Mouse (Mus musculus) erythroblast, embryonic 14.5 days (primary cell): ENCODE measurements around the gene Slc29a4. TPM values are rescaled to one million over a fixed set of nuclear protein-coding genes. Genes with fewer than 3 reads are reported as not detected.

ENCODE experiments used
- H3K27me3 ChIP-seq: 2 replicates; pipeline ENCODE4 v1.6.1; 2012; ENCODE audit warnings: inconsistent platforms; ENCODE audit not compliant: control insufficient read depth
- H3K36me3 ChIP-seq: 2 replicates; pipeline ENCODE4 v1.6.1; 2012; ENCODE audit warnings: mild to moderate bottlenecking, inconsistent platforms; ENCODE audit not compliant: control insufficient read depth
- H3K4me1 ChIP-seq: 2 replicates; pipeline ENCODE4 v1.6.1; 2012; ENCODE audit warnings: inconsistent platforms; ENCODE audit not compliant: control insufficient read depth
- H3K4me3 ChIP-seq: replicated peaks from 2 replicates; pipeline ENCODE3; 2012; ENCODE audit warnings: moderate library complexity, mild to moderate bottlenecking, inconsistent platforms
- H3K9me3 ChIP-seq: 2 replicates; pipeline ENCODE4 v1.6.1; 2012; ENCODE audit warnings: low read length, inconsistent platforms, mixed read lengths; ENCODE audit not compliant: control insufficient read depth
- GATA1 ChIP-seq: IDR thresholded peaks from 2 replicates; pipeline ENCODE4 v1.6.1; 2012; ENCODE audit warnings: low read length, inconsistent platforms, mixed read lengths
- TAL1 ChIP-seq: IDR thresholded peaks from 3 replicates; pipeline ENCODE4 v1.6.1; 2012; ENCODE audit warnings: low read length, inconsistent platforms, mixed read lengths
- polyA plus RNA-seq: library from polyadenylated mRNA; stranded (reverse); fragments of >175 nt; gene quantifications from 2 replicates; pipeline ENCODE4 v1.2.3, GENCODE M21; 2012

Slc29a4 gene
- polyA plus RNA-seq, 1 experiment, result not detected

DNA sequence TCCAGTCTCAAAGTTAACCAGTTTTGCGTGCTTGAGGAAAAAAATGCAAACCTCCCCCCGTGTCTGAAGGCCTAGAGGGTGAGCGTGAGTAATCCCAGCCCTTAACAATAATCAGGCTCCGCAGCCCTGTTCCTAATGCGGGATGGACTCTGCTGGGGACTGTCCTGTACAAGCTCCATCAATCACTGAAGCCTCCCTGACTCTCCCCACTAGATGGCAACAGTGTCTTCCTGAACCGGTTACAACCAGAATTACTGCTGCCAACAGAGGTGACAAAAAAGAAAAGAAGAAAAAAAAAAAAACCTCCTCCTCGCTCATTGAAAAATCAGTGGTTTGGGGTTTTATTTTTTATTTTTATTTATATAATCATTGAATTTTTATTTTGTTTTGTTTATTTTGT is 75.6 kb downstream of the Slc29a4 start:
- peaks cover 16% of the 10 kb centered on the region for H3K4me1 ChIP-seq
- no peaks in the 10 kb centered on the region for H3K9me3 ChIP-seq
- peaks cover 41% of the 10 kb centered on the region for H3K36me3 ChIP-seq
- TF ChIP-seq TAL1, result no peak
- no peak for TF ChIP-seq GATA1
- H3K4me3 ChIP-seq, result no peak overlapping the region
- H3K27me3 ChIP-seq, result no peaks in the 10 kb centered on the region

DNA sequence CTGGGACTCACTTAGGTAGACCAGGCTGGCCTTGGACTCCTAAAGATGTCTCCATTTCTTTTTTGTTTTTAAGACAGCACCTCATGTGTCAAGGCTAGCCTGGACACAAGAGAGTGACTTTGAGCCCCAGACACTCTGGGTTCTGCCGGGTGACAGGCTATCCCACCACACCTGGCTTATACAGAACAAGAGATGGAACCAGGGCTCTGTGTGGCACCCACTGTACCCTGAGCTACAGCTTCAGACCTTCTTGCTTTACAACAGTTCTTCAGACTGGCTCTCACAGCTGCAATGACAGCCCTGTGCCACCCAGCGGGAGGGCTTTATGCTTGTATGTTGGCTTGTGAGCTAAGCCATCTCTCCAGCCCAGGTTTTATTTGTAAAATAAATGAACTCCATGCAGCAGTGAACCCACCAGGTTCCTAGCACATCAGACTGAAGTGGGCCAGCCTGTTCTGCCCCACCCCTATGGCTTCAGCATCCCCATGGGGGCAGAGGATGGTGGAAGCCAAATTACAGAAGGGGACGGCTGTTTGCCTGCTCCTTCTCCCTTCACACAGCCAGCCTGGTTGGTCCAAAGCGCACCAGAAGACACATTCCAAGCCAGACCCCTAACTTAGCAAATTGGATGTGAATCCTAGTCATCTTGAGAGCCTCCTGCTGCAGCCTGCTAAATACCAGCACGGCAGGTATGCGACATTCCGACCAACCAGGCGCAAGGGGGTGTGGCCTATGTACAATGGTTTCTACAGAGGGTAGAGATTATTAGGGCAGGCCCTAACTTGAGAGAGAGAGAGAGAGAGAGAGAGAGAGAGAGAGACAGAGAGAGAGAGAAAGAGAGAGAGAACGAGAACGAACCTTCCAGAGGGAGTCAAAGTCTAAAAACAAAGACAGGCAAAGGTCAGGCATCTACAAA is 76.3 kb downstream of the Slc29a4 start:
- H3K4me1 ChIP-seq, result peaks cover 16% of the 10 kb centered on the region
- peaks cover 45% of the 10 kb centered on the region for H3K36me3 ChIP-seq
- no peak for TF ChIP-seq GATA1
- TF ChIP-seq TAL1, result no peak
- H3K4me3 ChIP-seq, result no peak overlapping the region
- H3K27me3 ChIP-seq, result no peaks in the 10 kb centered on the region
- no peaks in the 10 kb centered on the region for H3K9me3 ChIP-seq

DNA sequence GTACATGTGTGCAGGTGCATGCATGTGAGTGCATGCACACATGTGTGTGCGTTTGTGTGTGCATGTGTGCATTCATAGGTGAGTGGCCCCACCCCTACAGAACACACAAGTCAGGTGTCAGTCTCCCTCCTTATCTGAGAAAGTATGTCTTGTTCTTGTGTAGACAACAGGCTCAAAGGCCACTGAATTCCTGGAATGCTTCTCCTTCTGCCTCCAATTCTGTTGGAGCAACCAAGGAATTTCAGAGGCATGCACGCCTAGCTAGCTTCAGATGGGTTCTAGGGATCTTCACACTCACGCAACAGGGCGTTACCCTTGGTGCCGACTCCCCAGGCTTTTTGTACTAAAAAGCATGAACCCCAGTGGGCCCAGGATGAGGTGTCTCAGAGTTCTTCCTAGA is 77.3 kb downstream of the Slc29a4 start:
- peaks cover 39% of the 10 kb centered on the region for H3K36me3 ChIP-seq
- H3K9me3 ChIP-seq, result no peaks in the 10 kb centered on the region
- H3K4me3 ChIP-seq, result no peak overlapping the region
- H3K4me1 ChIP-seq, result peaks cover 16% of the 10 kb centered on the region
- TF ChIP-seq TAL1 (no peak), GATA1 (no peak)
- H3K27me3 ChIP-seq, result no peaks in the 10 kb centered on the region

DNA sequence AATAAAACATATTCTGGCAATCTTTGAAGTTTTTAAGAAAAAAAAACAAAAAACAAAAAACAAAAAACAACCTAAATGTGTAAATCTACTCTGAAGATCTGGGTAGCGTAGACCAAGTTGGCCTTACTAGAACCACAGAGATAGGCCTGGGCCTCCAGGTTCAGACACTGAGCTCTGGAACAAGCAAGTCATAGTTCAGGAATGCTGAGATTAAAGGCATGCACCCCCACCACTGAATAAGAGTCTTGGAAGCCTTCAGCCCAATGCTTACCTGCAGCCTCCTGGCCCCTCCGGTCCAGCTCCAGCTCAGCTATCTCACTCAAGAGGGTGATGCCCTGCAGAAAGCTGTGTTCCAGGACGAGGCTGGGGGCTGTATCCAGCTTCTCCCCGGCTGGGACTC is 78.7 kb downstream of the Slc29a4 start:
- Histone ChIP-seq H3K4me1 (peaks cover 16% of the 10 kb centered on the region), H3K4me3 (peak overlapping the region; percentile 35), H3K36me3 (peaks cover 40% of the 10 kb centered on the region), H3K27me3 (no peaks in the 10 kb centered on the region), H3K9me3 (no peaks in the 10 kb centered on the region)
- TF ChIP-seq TAL1 (no peak), GATA1 (no peak)

DNA sequence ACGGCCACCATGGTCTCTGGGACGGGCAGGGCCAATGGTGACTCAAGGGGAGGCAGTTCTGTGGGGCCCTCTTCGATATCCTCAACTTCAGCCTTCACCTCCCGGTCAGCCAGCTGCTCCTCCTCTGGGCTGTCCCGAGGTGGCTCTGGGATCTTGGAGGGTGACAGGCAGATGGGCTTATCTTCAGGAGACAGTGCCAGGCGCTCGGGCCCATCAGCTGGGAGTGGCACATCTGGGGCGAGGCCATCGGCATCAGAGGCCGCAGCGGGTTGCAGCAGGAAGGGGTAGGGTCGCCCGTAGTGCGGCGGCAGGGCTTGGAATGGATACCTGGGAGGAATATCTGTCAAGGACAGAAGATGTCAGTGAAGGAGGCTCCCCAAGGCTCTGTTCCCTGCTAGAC is 79.7 kb downstream of the Slc29a4 start:
- peak overlapping the region; percentile 35 for H3K4me3 ChIP-seq
- peaks cover 46% of the 10 kb centered on the region for H3K36me3 ChIP-seq
- TF ChIP-seq GATA1 (no peak), TAL1 (no peak)
- no peaks in the 10 kb centered on the region for H3K27me3 ChIP-seq
- peaks cover 16% of the 10 kb centered on the region for H3K4me1 ChIP-seq
- no peaks in the 10 kb centered on the region for H3K9me3 ChIP-seq

Other genes with a start within 250 kb of the Slc29a4 start
- 1.7 and 1.9 TPM in 2 replicates for gene Ap5z1, start 228.6 kb upstream of the Slc29a4 start, polyA plus RNA-seq
- gene Papolb, start 162.4 kb upstream of the Slc29a4 start, polyA plus RNA-seq, result not detected in 2 replicates
- 0.01 and 0.04 TPM in 2 replicates for gene Radil, start 141.4 kb upstream of the Slc29a4 start, polyA plus RNA-seq
- gene Mmd2, start 83.7 kb upstream of the Slc29a4 start, polyA plus RNA-seq, result 0.02 TPM in 1 of 2 replicates, not detected in the other
- 2.7 and 3.2 TPM in 2 replicates for gene Wipi2, start 64.8 kb upstream of the Slc29a4 start, polyA plus RNA-seq
- 0.97 and 1.5 TPM in 2 replicates for gene Tnrc18, start 125.2 kb downstream of the Slc29a4 start, polyA plus RNA-seq
- gene Fbxl18, start 202.9 kb downstream of the Slc29a4 start, polyA plus RNA-seq, result 0.34 and 0.52 TPM in 2 replicates
- gene Actb, start 214.2 kb downstream of the Slc29a4 start, polyA plus RNA-seq, result 326 and 442 TPM in 2 replicates